Mouse (Mus musculus): ENCODE data around the gene Usp35.

The Usp35 gene

GRCm38 (mm10) chr7:97346111-97346821, 14.4 kb upstream of the Usp35 start:
- DNase-seq (ENCODE audit: low spot score), result no peak

- no peak for DNase-seq (ENCODE audit: low spot score)
These were observed 13.5 kb upstream of the Usp35 start for GRCm38 (mm10) chr7:97345229-97345871.

GRCm38 (mm10) chr7:97344655-97345054, 12.8 kb upstream of the Usp35 start:
- DNase-seq (ENCODE audit: low spot score), result no peak

- no peak for DNase-seq (ENCODE audit: low spot score)
These were observed 11.1 kb upstream of the Usp35 start for GRCm38 (mm10) chr7:97342961-97343360.

GRCm38 (mm10) chr7:97340907-97341849, 9.4 kb upstream of the Usp35 start:
- no peak for DNase-seq (ENCODE audit: low spot score)

GRCm38 (mm10) chr7:97339623-97340022, 7.8 kb upstream of the Usp35 start:
- no peak for DNase-seq (ENCODE audit: low spot score)

- no peak for DNase-seq (ENCODE audit: low spot score)
These were observed 6.8 kb upstream of the Usp35 start for GRCm38 (mm10) chr7:97338593-97338992.

- DNase-seq (ENCODE audit: low spot score), result no peak
These were observed 4.9 kb upstream of the Usp35 start for GRCm38 (mm10) chr7:97336678-97337077.

GRCm38 (mm10) chr7:97334406-97334805, 2.6 kb upstream of the Usp35 start:
- DNase-seq (ENCODE audit: low spot score), result no peak

GRCm38 (mm10) chr7:97333113-97333898, 1.5 kb upstream of the Usp35 start:
- no peak for DNase-seq (ENCODE audit: low spot score)

GRCm38 (mm10) chr7:97332667-97333041, 834 bp upstream of the Usp35 start:
- DNase-seq (ENCODE audit: low spot score), result no peak

- no peak for DNase-seq (ENCODE audit: low spot score)
These were observed 732 bp downstream of the Usp35 start for GRCm38 (mm10) chr7:97330931-97331645.

GRCm38 (mm10) chr7:97329676-97330075, 2.1 kb downstream of the Usp35 start:
- DNase-seq (ENCODE audit: low spot score), result no peak

GRCm38 (mm10) chr7:97328891-97329588, 2.8 kb downstream of the Usp35 start:
- no peak for DNase-seq (ENCODE audit: low spot score)

GRCm38 (mm10) chr7:97327376-97327775, 4.4 kb downstream of the Usp35 start:
- no peak for DNase-seq (ENCODE audit: low spot score)

GRCm38 (mm10) chr7:97325156-97325985, 6.4 kb downstream of the Usp35 start:
- no peak for DNase-seq (ENCODE audit: low spot score)

GRCm38 (mm10) chr7:97324342-97324741, 7.5 kb downstream of the Usp35 start:
- DNase-seq (ENCODE audit: low spot score), result no peak

- DNase-seq (ENCODE audit: low spot score), result no peak
These were observed 14.1 kb downstream of the Usp35 start for GRCm38 (mm10) chr7:97317706-97318105.

- DNase-seq (ENCODE audit: low spot score), result no peak
These were observed 16.2 kb downstream of the Usp35 start for GRCm38 (mm10) chr7:97315656-97316055.

GRCm38 (mm10) chr7:97314646-97315045, 17.2 kb downstream of the Usp35 start:
- no peak for DNase-seq (ENCODE audit: low spot score)
